Mouse (Mus musculus): Measurements from ENCODE around the gene Rxfp2. TPM values are rescaled to one million over a fixed set of nuclear protein-coding genes. Genes with fewer than 3 reads are reported as not detected.

Gene Rxfp2
- polyA plus RNA-seq, 1 experiment: 0.08 TPM

- H3K36me3 ChIP-seq (ENCODE audit: control insufficient read depth, insufficient read depth, low read length): no peaks in the 10 kb centered on the region
- no peak for DNase-seq
- H3K4me3 ChIP-seq (ENCODE audit: insufficient read depth, low read depth, low read length): no peak overlapping the region
- WGBS: 84% methylated on average over 9 of the region's 9 CpGs
- H3K27ac ChIP-seq (ENCODE audit: insufficient read depth, low read depth, low read length): no peak overlapping the region
- no peaks in the 10 kb centered on the region for H3K27me3 ChIP-seq (replicated peaks; ENCODE audit: control insufficient read depth, insufficient read depth, low read length)
- TF ChIP-seq CTCF (conservative IDR thresholded peaks at IDR 0.05; ENCODE audit: insufficient read depth, insufficient read length, low read depth, low read length): no peak
- TF ChIP-seq POLR2A (IDR thresholded peaks at IDR 0.05; ENCODE audit: low read depth, low read length): no peak
- H3K4me1 ChIP-seq (ENCODE audit: control insufficient read depth, insufficient read depth, low read length): no peaks in the 10 kb centered on the region
These were observed 107.4 kb downstream of the Rxfp2 start for GRCm38 (mm10) chr5:150125920-150126319.

- DNase-seq: no peak
- TF ChIP-seq CTCF (conservative IDR thresholded peaks at IDR 0.05; ENCODE audit: insufficient read depth, insufficient read length, low read depth, low read length): no peak
- TF ChIP-seq POLR2A (IDR thresholded peaks at IDR 0.05; ENCODE audit: low read depth, low read length): no peak
- Histone ChIP-seq H3K4me1 (ENCODE audit: control insufficient read depth, insufficient read depth, low read length) (no peaks in the 10 kb centered on the region), H3K36me3 (ENCODE audit: control insufficient read depth, insufficient read depth, low read length) (no peaks in the 10 kb centered on the region), H3K4me3 (ENCODE audit: insufficient read depth, low read depth, low read length) (no peak overlapping the region), H3K27me3 (replicated peaks; ENCODE audit: control insufficient read depth, insufficient read depth, low read length) (no peaks in the 10 kb centered on the region), H3K27ac (ENCODE audit: insufficient read depth, low read depth, low read length) (no peak overlapping the region)
- WGBS: 86% methylated on average over 8 of the region's 8 CpGs
These were observed 110.0 kb downstream of the Rxfp2 start for GRCm38 (mm10) chr5:150128432-150128831.

DNA sequence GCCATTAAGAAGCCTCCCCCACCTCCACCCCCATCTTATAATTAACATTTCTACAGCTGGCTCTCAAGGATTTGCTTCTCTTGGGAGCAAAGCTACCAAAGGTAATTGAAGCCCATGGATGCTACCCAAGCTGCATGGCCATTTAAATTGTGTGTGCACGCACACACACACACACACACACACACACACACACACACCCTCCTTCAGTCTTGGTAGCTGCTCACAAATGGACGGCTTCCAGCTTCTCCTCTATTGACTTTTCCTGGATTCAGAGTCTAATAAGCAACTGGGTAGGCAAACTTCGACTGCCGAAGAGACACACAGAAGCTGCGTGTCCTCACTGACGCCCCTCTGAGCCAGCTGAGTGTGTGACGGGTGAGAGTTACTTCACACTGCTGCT lies 111.7 kb downstream of the Rxfp2 start:
- DNase-seq: no peak
- 80% methylated on average over 7 of the region's 7 CpGs for WGBS
- Histone ChIP-seq H3K4me3 (ENCODE audit: insufficient read depth, low read depth, low read length) (no peak overlapping the region), H3K4me1 (ENCODE audit: control insufficient read depth, insufficient read depth, low read length) (no peaks in the 10 kb centered on the region), H3K27me3 (replicated peaks; ENCODE audit: control insufficient read depth, insufficient read depth, low read length) (no peaks in the 10 kb centered on the region), H3K27ac (ENCODE audit: insufficient read depth, low read depth, low read length) (no peak overlapping the region), H3K36me3 (ENCODE audit: control insufficient read depth, insufficient read depth, low read length) (no peaks in the 10 kb centered on the region)
- no peak for TF ChIP-seq POLR2A (IDR thresholded peaks at IDR 0.05; ENCODE audit: low read depth, low read length)
- no peak for TF ChIP-seq CTCF (conservative IDR thresholded peaks at IDR 0.05; ENCODE audit: insufficient read depth, insufficient read length, low read depth, low read length)

- Histone ChIP-seq H3K27ac (ENCODE audit: insufficient read depth, low read depth, low read length) (no peak overlapping the region), H3K4me3 (ENCODE audit: insufficient read depth, low read depth, low read length) (no peak overlapping the region), H3K36me3 (ENCODE audit: control insufficient read depth, insufficient read depth, low read length) (no peaks in the 10 kb centered on the region), H3K27me3 (replicated peaks; ENCODE audit: control insufficient read depth, insufficient read depth, low read length) (no peaks in the 10 kb centered on the region), H3K4me1 (ENCODE audit: control insufficient read depth, insufficient read depth, low read length) (no peaks in the 10 kb centered on the region)
- no peak for DNase-seq
- WGBS: 89% methylated on average over 7 of the region's 7 CpGs
- TF ChIP-seq CTCF (conservative IDR thresholded peaks at IDR 0.05; ENCODE audit: insufficient read depth, insufficient read length, low read depth, low read length) (no peak), POLR2A (IDR thresholded peaks at IDR 0.05; ENCODE audit: low read depth, low read length) (no peak)
These were observed 112.7 kb downstream of the Rxfp2 start for GRCm38 (mm10) chr5:150131166-150131565.

Other genes with a start within 250 kb of the Rxfp2 start
- 12.6 and 12.9 TPM in 2 replicates for gene Fry, start 100.0 kb downstream of the Rxfp2 start, polyA plus RNA-seq (2012; rRNA removed)

All from kidney, adult 2 months (tissue).